Mouse (Mus musculus): ENCODE data around the gene Shc4. TPM values are rescaled to one million over a fixed set of nuclear protein-coding genes. Genes with fewer than 3 reads are reported as not detected.

Shc4 gene
- polyA plus RNA-seq, 1 experiment, result 0.57 TPM

GRCm38 (mm10) chr2:125620213-125620907, 103.6 kb downstream of the Shc4 start:
- TF ChIP-seq POLR2A (IDR thresholded peaks at IDR 0.05; ENCODE audit: control insufficient read depth, extremely low read depth, insufficient read depth, low read length, poor library complexity), result no peak
- TF ChIP-seq CTCF (IDR thresholded peaks at IDR 0.05; ENCODE audit: borderline replicate concordance, control insufficient read depth, extremely low read depth, insufficient read depth, low read length, poor library complexity), result no peak
- Histone ChIP-seq H3K27me3 (ENCODE audit: control insufficient read depth, insufficient read depth, low read length) (no peaks in the 10 kb centered on the region), H3K36me3 (ENCODE audit: control insufficient read depth, insufficient read depth, low read length) (peaks cover 51% of the 10 kb centered on the region), H3K27ac (ENCODE audit: control insufficient read depth, insufficient read depth, low read length) (no peak overlapping the region), H3K4me3 (ENCODE audit: control insufficient read depth, insufficient read depth, low read length) (no peak overlapping the region), H3K4me1 (replicated peaks; ENCODE audit: control insufficient read depth, insufficient read depth, low read length) (peaks cover 5% of the 10 kb centered on the region)
- 92% methylated on average over 25 of the region's 25 CpGs for WGBS
- DNase-seq, result no peak

GRCm38 (mm10) chr2:125615858-125616424, 108.0 kb downstream of the Shc4 start:
- Histone ChIP-seq H3K4me3 (ENCODE audit: control insufficient read depth, insufficient read depth, low read length) (no peak overlapping the region), H3K36me3 (ENCODE audit: control insufficient read depth, insufficient read depth, low read length) (peaks cover 79% of the 10 kb centered on the region), H3K27me3 (ENCODE audit: control insufficient read depth, insufficient read depth, low read length) (no peaks in the 10 kb centered on the region), H3K4me1 (replicated peaks; ENCODE audit: control insufficient read depth, insufficient read depth, low read length) (no peaks in the 10 kb centered on the region), H3K27ac (ENCODE audit: control insufficient read depth, insufficient read depth, low read length) (no peak overlapping the region)
- TF ChIP-seq CTCF (IDR thresholded peaks at IDR 0.05; ENCODE audit: borderline replicate concordance, control insufficient read depth, extremely low read depth, insufficient read depth, low read length, poor library complexity), result no peak
- TF ChIP-seq POLR2A (IDR thresholded peaks at IDR 0.05; ENCODE audit: control insufficient read depth, extremely low read depth, insufficient read depth, low read length, poor library complexity), result no peak
- WGBS, result 94% methylated on average over 8 of the region's 8 CpGs
- DNase-seq, result no peak

- TF ChIP-seq CTCF (IDR thresholded peaks at IDR 0.05; ENCODE audit: borderline replicate concordance, control insufficient read depth, extremely low read depth, insufficient read depth, low read length, poor library complexity) (no peak), POLR2A (IDR thresholded peaks at IDR 0.05; ENCODE audit: control insufficient read depth, extremely low read depth, insufficient read depth, low read length, poor library complexity) (no peak)
- no peaks in the 10 kb centered on the region for H3K27me3 ChIP-seq (ENCODE audit: control insufficient read depth, insufficient read depth, low read length)
- peaks cover 78% of the 10 kb centered on the region for H3K36me3 ChIP-seq (ENCODE audit: control insufficient read depth, insufficient read depth, low read length)
Observed at GRCm38 (mm10) chr2:125615440-125615839, 108.5 kb downstream of the Shc4 start.

GRCm38 (mm10) chr2:125606220-125606845, 117.6 kb downstream of the Shc4 start:
- no peak for DNase-seq
- WGBS, result 91% methylated on average over 17 of the region's 17 CpGs

More at GRCm38 (mm10) chr2:125615440-125615839, 108.5 kb downstream of the Shc4 start:
- no peak for DNase-seq
- no peak overlapping the region for H3K27ac ChIP-seq (ENCODE audit: control insufficient read depth, insufficient read depth, low read length)
- no peaks in the 10 kb centered on the region for H3K4me1 ChIP-seq (replicated peaks; ENCODE audit: control insufficient read depth, insufficient read depth, low read length)
- H3K4me3 ChIP-seq (ENCODE audit: control insufficient read depth, insufficient read depth, low read length), result no peak overlapping the region
- whole genome bisulfite sequencing, result 96% methylated on average over 7 of the region's 7 CpGs

GRCm38 (mm10) chr2:125604646-125605045, 119.3 kb downstream of the Shc4 start:
- TF ChIP-seq CTCF (IDR thresholded peaks at IDR 0.05; ENCODE audit: borderline replicate concordance, control insufficient read depth, extremely low read depth, insufficient read depth, low read length, poor library complexity) (no peak), POLR2A (IDR thresholded peaks at IDR 0.05; ENCODE audit: control insufficient read depth, extremely low read depth, insufficient read depth, low read length, poor library complexity) (no peak)
- no peaks in the 10 kb centered on the region for H3K27me3 ChIP-seq (ENCODE audit: control insufficient read depth, insufficient read depth, low read length)
- peaks cover 52% of the 10 kb centered on the region for H3K36me3 ChIP-seq (ENCODE audit: control insufficient read depth, insufficient read depth, low read length)
- no peak overlapping the region for H3K4me3 ChIP-seq (ENCODE audit: control insufficient read depth, insufficient read depth, low read length)
- DNase-seq, result peak; percentile 8
- H3K4me1 ChIP-seq (replicated peaks; ENCODE audit: control insufficient read depth, insufficient read depth, low read length), result no peaks in the 10 kb centered on the region
- H3K27ac ChIP-seq (ENCODE audit: control insufficient read depth, insufficient read depth, low read length), result no peak overlapping the region
- 93% methylated on average over 7 of the region's 7 CpGs for WGBS

More at GRCm38 (mm10) chr2:125606220-125606845, 117.6 kb downstream of the Shc4 start:
- Histone ChIP-seq H3K4me3 (ENCODE audit: control insufficient read depth, insufficient read depth, low read length) (no peak overlapping the region), H3K4me1 (replicated peaks; ENCODE audit: control insufficient read depth, insufficient read depth, low read length) (no peaks in the 10 kb centered on the region), H3K27me3 (ENCODE audit: control insufficient read depth, insufficient read depth, low read length) (no peaks in the 10 kb centered on the region), H3K27ac (ENCODE audit: control insufficient read depth, insufficient read depth, low read length) (no peak overlapping the region), H3K36me3 (ENCODE audit: control insufficient read depth, insufficient read depth, low read length) (peaks cover 45% of the 10 kb centered on the region)
- TF ChIP-seq POLR2A (IDR thresholded peaks at IDR 0.05; ENCODE audit: control insufficient read depth, extremely low read depth, insufficient read depth, low read length, poor library complexity), result no peak
- no peak for TF ChIP-seq CTCF (IDR thresholded peaks at IDR 0.05; ENCODE audit: borderline replicate concordance, control insufficient read depth, extremely low read depth, insufficient read depth, low read length, poor library complexity)

DNA sequence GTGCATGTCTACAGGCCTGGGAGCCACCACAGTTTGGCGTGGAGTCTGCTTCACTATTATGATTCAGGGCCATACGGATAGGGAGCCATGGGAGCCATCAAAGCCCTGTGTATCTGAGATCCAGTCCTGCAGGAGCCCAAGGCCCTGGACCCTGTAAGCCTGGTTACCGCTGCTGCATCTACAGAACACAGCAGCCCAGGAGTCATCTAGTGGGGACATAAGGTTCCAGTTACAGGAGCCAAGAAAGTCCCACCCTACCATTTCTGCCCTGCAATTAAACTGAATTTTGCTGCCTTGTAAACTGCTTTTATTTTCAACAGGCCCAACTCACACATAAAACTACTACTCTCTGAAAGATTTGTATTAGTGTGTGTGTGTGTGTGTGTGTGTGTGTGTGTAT, 121.0 kb downstream of the Shc4 start:
- no peak for TF ChIP-seq CTCF (IDR thresholded peaks at IDR 0.05; ENCODE audit: borderline replicate concordance, control insufficient read depth, extremely low read depth, insufficient read depth, low read length, poor library complexity)
- TF ChIP-seq POLR2A (IDR thresholded peaks at IDR 0.05; ENCODE audit: control insufficient read depth, extremely low read depth, insufficient read depth, low read length, poor library complexity), result no peak
- WGBS, result 99% methylated on average over 3 of the region's 3 CpGs
- H3K27ac ChIP-seq (ENCODE audit: control insufficient read depth, insufficient read depth, low read length), result no peak overlapping the region

More for the DNA sequence above, 121.0 kb downstream of the Shc4 start:
- Histone ChIP-seq H3K4me1 (replicated peaks; ENCODE audit: control insufficient read depth, insufficient read depth, low read length) (no peaks in the 10 kb centered on the region), H3K27me3 (ENCODE audit: control insufficient read depth, insufficient read depth, low read length) (no peaks in the 10 kb centered on the region), H3K4me3 (ENCODE audit: control insufficient read depth, insufficient read depth, low read length) (no peak overlapping the region), H3K36me3 (ENCODE audit: control insufficient read depth, insufficient read depth, low read length) (peaks cover 57% of the 10 kb centered on the region)
- DNase-seq, result no peak

All from thymus, adult 2 months (tissue).